Mouse (Mus musculus) bone marrow, adult 2 months (tissue): ENCODE data around the gene Corin.

Source experiments
- CTCF ChIP-seq: fragments of 200-500 bp; IDR thresholded peaks from 2 replicates; pipeline ENCODE4 v1.5.1; 2011; ENCODE audit warnings: low read length, control low read depth; ENCODE audit not compliant: control insufficient read depth, insufficient read depth
- POLR2A ChIP-seq: fragments of 200-500 bp; IDR thresholded peaks from 2 replicates; pipeline ENCODE4 v1.6.1; 2011; ENCODE audit warnings: low read depth, mild to moderate bottlenecking, control low read depth, low read length, borderline replicate concordance; ENCODE audit not compliant: control insufficient read depth

GRCm38 (mm10) chr5:72401251-72401650 is 103.0 kb downstream of the Corin start:
- TF ChIP-seq CTCF = no peak
- TF ChIP-seq POLR2A = no peak
